Mouse (Mus musculus) megakaryocyte, embryonic 14.5 days (primary cell): Measurements from ENCODE around the gene Dnaaf1.

ENCODE experiments used
- FLI1 ChIP-seq: IDR thresholded peaks from 2 replicates; pipeline ENCODE4 v1.6.1; 2012; ENCODE audit warnings: low read length, inconsistent platforms, mixed read lengths
- GATA1 ChIP-seq: IDR thresholded peaks from 3 replicates; pipeline ENCODE4 v1.6.1; 2012; ENCODE audit warnings: mixed read lengths, low read length, inconsistent platforms, borderline replicate concordance

DNA sequence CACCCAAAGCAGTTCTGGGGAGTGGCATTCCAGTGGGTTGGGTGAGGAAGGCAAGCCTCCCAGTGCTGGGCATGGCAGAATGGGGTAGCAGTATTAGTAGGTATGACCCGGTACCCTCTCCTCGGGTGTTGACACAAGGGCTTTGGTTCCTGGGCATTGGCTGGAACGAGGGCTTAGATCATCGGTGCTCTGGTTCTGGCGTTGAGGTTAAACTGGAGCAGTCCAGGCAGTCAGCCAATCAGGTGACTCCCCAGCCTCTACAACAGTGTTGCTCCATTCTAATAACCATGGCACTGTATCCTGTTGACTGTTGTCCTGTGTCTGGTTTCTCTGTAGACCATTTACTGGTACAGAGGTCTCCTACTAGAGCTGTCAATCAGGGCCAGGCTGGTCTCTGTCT lies 42.6 kb downstream of the Dnaaf1 start:
- TF ChIP-seq GATA1 (no peak), FLI1 (no peak)
